Mouse (Mus musculus): ENCODE measurements around the gene Atp8a2.
A peak's percentile ranks its signal among the peaks of the same experiment; 100 is the strongest.

The Atp8a2 gene

DNA sequence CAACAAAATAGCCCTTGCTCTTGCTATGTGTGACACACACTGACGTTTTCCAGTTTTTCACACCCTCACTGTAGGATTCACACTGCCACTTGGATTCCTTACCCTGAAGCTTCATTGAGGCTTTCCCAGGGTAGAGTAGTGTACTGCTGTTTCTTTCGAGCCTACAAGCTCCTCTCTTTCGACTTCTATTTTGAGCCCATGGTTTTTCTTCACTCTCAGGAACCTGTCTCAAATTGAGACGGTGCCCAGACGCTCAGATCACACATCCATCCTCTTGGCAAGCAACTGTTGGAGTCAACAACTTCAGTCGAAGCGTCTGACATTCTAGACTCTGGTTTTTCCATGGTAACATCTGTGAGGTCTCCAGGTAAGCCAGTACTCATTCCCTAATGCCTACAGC is at the start of gene Atp8a2:
TSS of gene Atp8a2 (minus strand) at position 296 of the 400 bp plus-strand sequence.
- DNase-seq, result no peak

GRCm38 (mm10) chr14:60238551-60238950 is 41.6 kb upstream of the Atp8a2 start:
- no peak for DNase-seq

- DNase-seq, result no peak
These were observed 22.9 kb upstream of the Atp8a2 start for GRCm38 (mm10) chr14:60219886-60220285.

DNA sequence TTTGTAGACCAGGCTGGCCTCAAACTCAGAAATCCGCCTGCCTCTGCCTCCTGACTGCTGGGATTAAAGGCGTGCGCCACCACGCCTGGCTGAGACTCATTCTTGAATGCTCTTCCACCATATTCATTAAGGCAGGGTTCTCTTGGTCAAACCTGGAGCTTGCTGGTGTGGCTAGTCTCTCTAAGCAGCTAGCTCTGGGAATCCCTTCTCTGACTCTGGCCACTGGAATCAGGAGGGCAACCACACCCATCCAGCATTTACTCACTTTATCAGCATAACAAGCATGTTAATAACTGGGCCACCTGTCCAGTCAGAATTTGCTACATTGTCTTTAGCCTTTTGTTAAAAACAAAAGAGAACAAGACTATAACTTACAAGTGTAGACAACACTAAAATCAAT is 20.6 kb upstream of the Atp8a2 start:
- no peak for DNase-seq

DNA sequence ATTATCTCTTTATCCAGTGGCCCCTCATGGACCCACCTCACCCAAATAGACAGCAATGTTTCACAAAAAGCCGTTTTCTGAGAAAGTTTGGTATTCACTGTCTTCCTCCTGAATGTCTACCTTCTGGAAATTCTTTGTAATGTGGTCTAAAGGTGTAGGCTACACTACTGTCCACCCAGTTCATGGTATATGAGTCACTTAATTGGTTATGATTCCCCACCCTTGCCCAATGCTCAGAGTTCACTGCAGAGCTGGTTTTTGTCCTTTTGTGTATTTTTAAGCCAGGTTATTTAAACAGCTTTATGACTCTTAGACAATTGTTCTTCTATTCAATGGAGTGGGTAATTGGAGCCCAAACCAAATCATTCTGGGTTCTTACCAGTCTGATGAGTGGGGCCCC is 19.1 kb upstream of the Atp8a2 start:
- no peak for DNase-seq

DNA sequence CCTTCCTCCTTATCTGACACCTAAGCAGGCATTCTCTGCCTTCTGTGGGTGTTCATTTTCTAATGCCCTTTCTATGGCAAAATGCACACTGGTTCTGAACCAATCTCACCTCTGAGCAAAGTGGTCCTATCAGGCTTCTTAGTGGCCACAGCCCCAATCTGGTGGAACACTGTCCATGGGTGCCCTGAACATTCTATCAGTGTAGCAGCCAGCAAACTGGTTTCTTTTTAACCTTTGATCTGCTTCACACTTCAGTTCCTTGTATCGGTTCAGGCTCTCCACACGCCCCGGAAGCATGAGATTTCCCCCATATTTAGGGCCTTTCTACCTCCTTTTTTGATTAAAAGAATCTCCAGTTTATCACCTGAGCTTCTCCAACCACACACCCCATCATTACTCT is 18.0 kb upstream of the Atp8a2 start:
- no peak for DNase-seq

DNA sequence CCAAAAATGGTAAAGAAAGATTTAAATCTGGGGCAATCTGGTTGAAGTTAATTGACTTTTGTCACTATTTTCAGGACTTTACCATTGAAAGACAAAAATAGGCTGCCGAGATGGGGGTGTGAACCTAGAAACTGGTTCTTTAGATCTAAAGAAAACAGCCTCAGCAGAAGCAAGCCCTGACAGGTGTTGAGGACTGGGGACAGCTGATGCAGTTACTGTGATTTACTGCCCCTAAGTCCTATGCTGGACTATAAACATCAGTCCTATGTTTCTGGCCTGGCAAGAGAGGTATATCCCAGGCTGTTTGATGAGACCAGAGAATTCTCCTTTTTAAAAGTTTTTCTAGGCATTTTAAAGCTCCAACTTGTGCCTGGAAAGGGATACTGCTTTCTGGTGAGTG is 17.1 kb upstream of the Atp8a2 start:
- no peak for DNase-seq

- no peak for DNase-seq
These were observed 12.2 kb upstream of the Atp8a2 start for GRCm38 (mm10) chr14:60209166-60209565.

GRCm38 (mm10) chr14:60204993-60205392 is 8.0 kb upstream of the Atp8a2 start:
- DNase-seq, result no peak

- no peak for DNase-seq
These were observed 980 bp downstream of the Atp8a2 start for GRCm38 (mm10) chr14:60195999-60196398.

DNA sequence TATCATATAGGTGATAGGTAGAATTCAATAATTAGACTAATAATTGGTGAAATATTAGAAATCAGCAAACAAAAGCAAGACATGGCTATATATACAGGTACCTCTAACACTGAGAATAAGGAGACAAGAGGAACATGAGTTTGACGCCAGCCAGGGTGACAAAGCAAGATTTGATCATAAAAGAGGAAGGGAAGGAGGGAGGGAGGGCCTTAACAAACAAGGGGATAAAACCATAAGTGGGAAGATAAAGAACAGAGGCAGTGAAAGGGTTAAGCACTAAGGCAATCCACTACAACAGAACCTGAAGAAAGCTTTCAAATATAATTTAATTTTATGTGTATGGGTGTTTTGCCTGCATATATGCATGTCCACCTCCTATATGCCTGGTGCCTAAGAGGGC is 2.4 kb downstream of the Atp8a2 start:
- no peak for DNase-seq

GRCm38 (mm10) chr14:60189771-60190170 is 7.2 kb downstream of the Atp8a2 start:
- DNase-seq, result no peak

GRCm38 (mm10) chr14:60188201-60188825 is 8.7 kb downstream of the Atp8a2 start:
- no peak for DNase-seq

- no peak for DNase-seq
These were observed 15.7 kb downstream of the Atp8a2 start for GRCm38 (mm10) chr14:60181306-60181705.

GRCm38 (mm10) chr14:60178571-60178955 is 18.4 kb downstream of the Atp8a2 start:
- DNase-seq, result no peak

DNA sequence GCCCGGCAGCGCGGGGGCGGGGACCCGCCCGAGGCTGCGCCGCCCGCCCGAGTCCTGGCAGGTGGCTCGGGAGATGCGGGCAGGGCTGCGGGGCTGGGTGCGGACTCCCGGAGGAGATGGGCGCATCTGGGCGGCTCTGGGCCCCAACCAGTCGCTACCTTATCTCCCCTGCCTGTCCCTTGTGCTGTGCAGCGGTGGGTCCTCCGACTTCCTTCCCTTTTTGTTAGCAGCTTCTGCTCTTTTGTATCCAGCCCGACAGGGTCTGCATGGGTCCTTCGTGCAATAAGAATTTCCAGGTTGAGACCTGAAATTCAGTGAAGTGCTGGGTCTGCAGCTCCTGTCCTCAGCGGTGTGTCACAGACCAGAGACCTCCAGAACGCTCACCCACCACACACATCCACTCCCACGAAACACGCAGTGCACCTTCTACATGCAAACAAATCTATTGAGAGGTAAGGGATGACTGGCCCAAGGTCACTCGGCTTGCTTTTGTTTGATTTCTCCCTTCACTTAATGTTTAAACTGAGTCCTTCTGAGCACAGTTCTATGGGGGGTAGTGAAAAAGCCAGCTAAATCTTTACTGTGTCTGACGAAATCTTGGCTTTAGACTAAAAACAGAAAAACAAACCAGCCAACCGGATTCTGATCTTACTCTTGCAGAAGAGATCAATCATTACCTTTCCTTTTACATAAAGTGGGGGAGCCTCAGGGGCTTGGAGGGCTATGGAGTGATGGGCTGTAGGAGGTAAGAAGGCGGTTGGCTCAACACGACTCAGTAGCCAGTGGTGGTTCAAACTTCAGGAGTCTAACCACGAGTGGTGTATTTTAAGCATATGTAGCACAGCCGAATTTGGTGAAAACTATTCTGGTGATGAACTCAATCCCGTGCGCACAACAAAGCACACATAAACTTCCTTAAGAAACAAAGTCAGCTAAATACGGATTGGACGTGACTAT is 19.1 kb downstream of the Atp8a2 start:
- DNase-seq, result no peak

GRCm38 (mm10) chr14:60176891-60177613 is 19.9 kb downstream of the Atp8a2 start:
- peak; percentile 31 for DNase-seq

- DNase-seq, result no peak
These were observed 20.5 kb downstream of the Atp8a2 start for GRCm38 (mm10) chr14:60176469-60176890.

- no peak for DNase-seq
These were observed 24.5 kb downstream of the Atp8a2 start for GRCm38 (mm10) chr14:60172286-60173055.

GRCm38 (mm10) chr14:60170845-60171610 is 26.0 kb downstream of the Atp8a2 start:
- no peak for DNase-seq

- DNase-seq, result no peak
These were observed 33.6 kb downstream of the Atp8a2 start for GRCm38 (mm10) chr14:60163367-60163766.

DNA sequence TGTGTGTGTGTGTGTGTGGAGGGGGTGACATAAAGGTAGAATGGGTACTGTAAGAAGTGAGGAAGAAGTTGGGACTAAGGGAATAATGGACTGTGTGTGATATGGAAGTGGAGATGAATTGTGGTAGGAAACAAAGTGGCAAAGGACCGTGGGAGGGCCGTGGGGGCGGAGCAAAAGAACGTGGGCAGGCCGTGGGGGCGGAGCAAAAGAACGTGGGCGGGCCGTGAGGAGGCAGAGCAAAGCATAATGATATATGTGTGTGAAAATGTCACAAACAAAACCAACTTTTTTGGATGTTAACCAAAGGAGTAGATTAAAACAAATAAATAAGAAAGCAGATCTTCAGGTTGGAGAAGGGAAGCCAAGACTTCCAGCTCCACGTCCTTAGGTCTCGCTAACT is 44.6 kb downstream of the Atp8a2 start:
- DNase-seq, result no peak

All from kidney, adult 9 months (tissue).